Mouse (Mus musculus) layer of hippocampus, adult 9-11 months (tissue): ENCODE measurements around the gene 4930433I11Rik.
"Not testable (repeated sequence)": the region's sequence is repeated elsewhere in the genome, so short reads cannot be mapped to it uniquely, and the experiment has no call there.

Experiments
- DNase-seq: peaks from one replicate; pipeline ENCODE4 v3.0.0; 2022

The 4930433I11Rik gene

DNA sequence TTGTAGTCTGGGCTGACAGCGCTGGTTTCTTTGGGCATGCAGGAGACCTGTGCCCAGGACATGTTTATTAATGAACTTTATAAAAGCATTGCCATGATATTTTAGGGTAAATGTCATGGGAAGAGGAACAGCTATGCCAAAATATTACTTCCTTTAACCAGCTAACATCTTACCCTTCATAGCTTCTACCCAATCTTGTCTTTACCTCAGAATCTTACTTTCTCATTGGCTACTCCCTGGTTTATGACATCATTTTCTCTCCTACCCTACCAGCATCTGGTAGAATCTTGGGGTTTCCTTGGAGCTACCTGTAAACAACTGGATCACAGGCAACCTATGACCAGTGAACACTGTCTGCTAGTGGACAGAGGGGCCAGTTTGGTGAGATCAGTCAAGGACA, at the start of gene 4930433I11Rik:
Gene 4930433I11Rik (plus strand): TSS at position 301 of the 400 bp plus-strand sequence.
- no peak for DNase-seq

DNA sequence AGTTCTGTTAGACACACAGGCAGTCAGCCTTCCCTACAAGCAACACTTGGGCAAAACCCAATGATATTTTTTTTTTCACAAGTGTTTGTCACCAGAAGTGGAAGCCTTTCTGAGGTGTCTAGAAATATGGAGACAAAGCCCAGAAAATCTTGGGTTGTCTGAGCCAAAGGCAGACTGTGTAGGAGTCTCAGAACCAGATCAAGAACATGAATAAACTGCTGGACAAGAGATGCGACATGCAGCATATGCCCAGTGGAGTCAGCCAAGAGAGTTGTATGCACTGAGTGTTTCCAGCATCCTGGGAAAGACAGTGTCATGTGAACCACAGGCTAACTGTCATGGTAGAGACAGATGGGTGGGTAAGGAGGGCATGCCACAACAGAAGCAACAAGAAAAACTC, 48.0 kb upstream of the 4930433I11Rik start:
- no peak for DNase-seq

DNA sequence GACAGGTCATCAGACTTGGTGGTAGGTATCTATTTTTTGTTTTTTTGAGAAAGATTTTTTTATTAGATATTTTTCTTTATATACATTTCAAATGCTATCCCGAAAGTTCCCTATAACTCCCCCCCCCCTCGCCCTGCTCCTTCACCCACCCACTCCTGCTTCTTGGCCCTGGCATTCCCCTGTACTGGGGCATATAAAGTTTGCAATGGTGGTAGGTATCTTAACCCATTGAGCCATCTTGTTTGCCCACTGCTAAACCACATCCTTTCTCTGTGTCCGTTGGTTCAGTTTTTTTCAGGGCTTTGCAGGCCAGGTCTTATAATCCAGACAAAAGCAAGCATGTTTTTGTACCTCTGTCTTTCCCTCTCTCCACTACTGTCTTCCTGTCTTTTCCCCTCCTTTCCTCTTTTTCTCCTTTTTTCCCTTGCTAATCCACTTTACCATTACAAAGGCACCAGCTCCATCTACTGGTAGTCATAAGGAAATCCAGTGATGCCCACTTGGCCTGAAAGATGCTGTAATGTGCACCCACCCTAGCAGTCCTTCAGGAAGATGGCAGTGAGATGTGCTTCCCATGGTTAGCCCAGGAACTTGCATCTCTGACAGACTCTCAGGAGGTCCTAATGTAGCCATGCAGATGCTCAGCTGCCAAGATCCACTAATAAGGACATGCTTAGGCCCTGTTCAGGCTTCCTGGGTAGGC, 45.0 kb upstream of the 4930433I11Rik start:
- no peak for DNase-seq

DNA sequence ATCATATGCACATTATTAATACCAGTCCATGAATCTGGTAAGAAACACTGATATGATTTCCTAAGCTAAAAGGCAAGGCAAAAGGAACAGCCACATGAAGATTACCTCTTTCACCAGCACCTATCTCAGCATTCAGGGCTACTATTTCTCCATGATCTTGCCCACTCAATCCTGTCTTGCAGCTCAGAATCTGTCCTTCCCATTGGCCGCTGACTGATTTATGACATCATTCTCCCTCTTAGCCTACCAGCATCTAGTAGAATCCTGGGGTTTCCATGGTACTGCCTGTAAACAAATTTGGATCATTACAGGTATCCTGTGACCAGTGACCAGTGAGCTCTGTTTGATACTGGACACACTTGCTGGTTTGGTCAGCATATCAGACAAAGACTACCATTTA, 45.1 kb downstream of the 4930433I11Rik start, which contains the start of gene Gm4884:
Gene Gm4884 (plus strand): TSS at position 301 of the 400 bp plus-strand sequence.
- not testable (repeated sequence) for DNase-seq

DNA sequence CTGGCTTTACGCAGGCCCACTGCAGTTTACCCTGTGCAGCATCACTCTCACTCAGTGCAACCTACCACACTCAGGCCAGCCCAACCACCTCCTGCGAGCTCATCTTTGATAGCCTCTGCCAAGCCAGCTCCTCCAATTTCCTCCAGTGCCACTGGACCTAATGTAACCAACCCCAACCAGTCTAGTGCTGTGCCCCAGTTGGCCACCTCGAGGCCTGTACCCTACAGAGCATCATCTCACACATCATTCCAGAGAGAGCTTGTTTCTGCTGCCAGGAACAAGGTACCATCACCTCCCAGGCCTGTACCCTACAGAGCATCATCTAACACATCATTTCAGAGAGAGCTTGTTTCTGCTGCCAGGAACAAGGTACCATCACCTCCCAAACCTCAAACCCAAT, 56.7 kb downstream of the 4930433I11Rik start:
- not testable (repeated sequence) for DNase-seq
